14 mouse cellular contexts compared by ENCODE assay signal in the genomic region with DNA sequence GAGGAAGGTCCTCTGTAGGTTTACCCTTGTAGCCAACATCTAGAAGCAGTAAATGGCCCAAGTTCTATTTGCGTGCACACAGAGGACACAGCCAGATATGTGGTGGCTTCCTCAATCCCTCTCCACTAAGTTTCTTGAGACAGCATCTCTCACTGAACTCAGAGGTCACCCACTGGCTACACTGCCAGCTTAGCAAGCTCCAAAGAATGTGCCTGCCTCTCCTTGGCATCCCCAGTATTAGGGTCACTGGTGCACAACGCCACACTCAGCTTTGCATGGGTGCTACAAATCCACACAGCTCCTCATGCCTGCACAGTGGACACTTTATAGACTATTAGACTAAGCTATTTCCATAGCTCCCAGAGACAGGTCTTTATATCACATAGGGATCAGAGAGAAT. TPM values are rescaled to one million over a fixed set of nuclear protein-coding genes. Genes with fewer than 3 reads are reported as not detected.
DNase-seq lines count a peak whose midpoint lies in the region; ATAC-seq and TF ChIP-seq lines count a peak whose summit lies in the region.
"Had no signal": no experiment of that assay in that cellular context is flagged by ENCODE, and none has a peak within 500 bp of the region (broad histone marks: within the 10 kb centered on the region; RNA-seq: fewer than 3 reads in every experiment).

No protein-coding gene starts in this region.

- H3K4me2 ChIP-seq in hindbrain, embryonic 12.5 days (replicated peaks), result no peak overlapping the region
- H3K4me2 ChIP-seq: embryonic facial prominence, embryonic 12.5 days; forebrain, embryonic 13.5 days; forebrain, embryonic 15.5 days had no signal

- no peak overlapping the region for H3K9ac ChIP-seq in hindbrain, embryonic 12.5 days
- H3K9ac ChIP-seq: embryonic facial prominence, embryonic 12.5 days; forebrain, embryonic 13.5 days; forebrain, embryonic 15.5 days; forebrain, postnatal 0 days had no signal

- no peak for TF ChIP-seq CTCF in gastrocnemius, adult 2 months (IDR thresholded peaks at IDR 0.05)

- no peaks in the 10 kb centered on the region for H3K36me3 ChIP-seq in hindbrain, embryonic 12.5 days
- H3K36me3 ChIP-seq: embryonic facial prominence, embryonic 10.5 days; embryonic facial prominence, embryonic 12.5 days; forebrain, embryonic 15.5 days had no signal

- 98% methylated on average over 2 of the region's 2 CpGs for whole genome bisulfite sequencing in hindbrain, embryonic 12.5 days

- H3K9me3 ChIP-seq in hindbrain, embryonic 12.5 days (replicated peaks), result no peaks in the 10 kb centered on the region
- H3K9me3 ChIP-seq: embryonic facial prominence, embryonic 10.5 days; embryonic facial prominence, embryonic 12.5 days; forebrain, embryonic 13.5 days; forebrain, embryonic 15.5 days had no signal

- H3K27ac ChIP-seq in gastrocnemius, adult 2 months, result peak overlapping the region; percentile 5; the same call in 1 of the 2 replicates
- no peak overlapping the region for H3K27ac ChIP-seq in hindbrain, embryonic 12.5 days
- H3K27ac ChIP-seq: embryonic facial prominence, embryonic 10.5 days; embryonic facial prominence, embryonic 12.5 days; forebrain, embryonic 13.5 days; forebrain, embryonic 15.5 days had no signal

- no peaks in the 10 kb centered on the region for H3K27me3 ChIP-seq in hindbrain, embryonic 12.5 days
- H3K27me3 ChIP-seq: embryonic facial prominence, embryonic 12.5 days; forebrain, embryonic 13.5 days; forebrain, embryonic 15.5 days had no signal

- ATAC-seq in hindbrain, embryonic 12.5 days (ENCODE audit: low FRiP score), result no peak
- ATAC-seq: activated CD4-positive, CD25-positive, alpha-beta regulatory T cell, adult 4 months; forebrain, embryonic 13.5 days; forebrain, embryonic 15.5 days; forebrain, postnatal 0 days had no signal

- intact Hi-C loops in gastrocnemius, adult 2 months (cut with DNase I), result no loop called here

- H3K4me3 ChIP-seq in gastrocnemius, adult 2 months, result no peak overlapping the region
- H3K4me3 ChIP-seq in hindbrain, embryonic 12.5 days, result no peak overlapping the region
- H3K4me3 ChIP-seq: embryonic facial prominence, embryonic 10.5 days; embryonic facial prominence, embryonic 12.5 days; forebrain, embryonic 13.5 days; forebrain, embryonic 15.5 days had no signal

- no peaks in the 10 kb centered on the region for H3K4me1 ChIP-seq in hindbrain, embryonic 12.5 days
- H3K4me1 ChIP-seq: embryonic facial prominence, embryonic 10.5 days; embryonic facial prominence, embryonic 12.5 days; forebrain, embryonic 13.5 days; forebrain, embryonic 15.5 days had no signal

- no peak for DNase-seq in gastrocnemius, adult 2 months
- DNase-seq in gastrocnemius, adult 18-20 months (ENCODE audit: low spot score), result no peak
- DNase-seq in Muller cell, postnatal 12 days (ENCODE audit: inconsistent ontology term), result peak; percentile 32
- DNase-seq in NIH3T3 (ENCODE audit: low read depth), result peak; percentile 10
- DNase-seq in right cerebral cortex, adult 18-20 months, result no peak
- DNase-seq: adrenal gland, postnatal 10 days; forebrain, postnatal 0 days had no signal

RNA-seq across cellular contexts. Expression of gene Galnt17, which starts 21.6 kb away (rescaled TPM):
- total RNA-seq in gastrocnemius, adult 2 months (2021), result 1 to 10 TPM; 4.3 to 4.5 TPM
- total RNA-seq in gastrocnemius, adult 18-20 months (2021), result 1 to 10 TPM; 3.3 to 9.2 TPM
- 4.6 and 5.6 TPM in 2 replicates for polyA plus RNA-seq in hindbrain, embryonic 12.5 days (2016; fragmentation: Nextera tagmentation; extraction: Ambion mirVana)
- total RNA-seq: MEL had no signal

Comparison
In these comparisons a context has a peak if more than half of its experiments do, and no peak if none do; other contexts are left out.
1. DNase-seq: peak in Muller cell, postnatal 12 days (single experiment) and NIH3T3 (single experiment); none in gastrocnemius, adult 2 months (single experiment), gastrocnemius, adult 18-20 months (single experiment) and right cerebral cortex, adult 18-20 months (single experiment).